Mouse (Mus musculus): ENCODE data around the gene Psg16.

DNA sequence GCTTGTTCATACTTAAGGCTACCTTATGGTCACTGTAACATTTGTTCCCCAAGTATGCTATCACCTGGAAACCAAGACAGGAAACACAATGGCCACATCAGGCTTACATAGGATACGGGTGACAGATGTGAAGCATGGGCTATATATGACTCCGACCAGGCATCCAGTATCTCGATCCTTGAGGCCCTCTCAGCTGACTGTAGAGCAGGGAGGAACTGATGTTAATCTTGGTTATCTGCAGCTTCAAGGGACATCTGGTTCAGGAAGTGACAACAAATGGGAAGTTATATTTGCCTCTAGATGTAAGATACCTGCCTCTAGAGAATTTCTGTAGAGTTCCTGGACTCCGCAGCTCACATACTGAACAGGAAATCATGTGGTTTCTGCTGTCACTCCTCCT lies 98.0 kb downstream of the Psg16 start:
- TF ChIP-seq CTCF (IDR thresholded peaks at IDR 0.05; ENCODE audit: borderline replicate concordance, insufficient read depth, low read depth, low read length) (no peak), POLR2A (IDR thresholded peaks at IDR 0.05; ENCODE audit: borderline replicate concordance, insufficient read depth, low read length) (no peak)

Measured in cerebellum, adult 2 months (tissue).